Mouse (Mus musculus): ENCODE data around the gene Neurl1b. TPM values are rescaled to one million over a fixed set of nuclear protein-coding genes. Genes with fewer than 3 reads are reported as not detected.

Neurl1b gene
- polyA plus RNA-seq (2012; rRNA removed) = 7.9 and 11.1 TPM in 2 replicates

- peak; percentile 46 for DNase-seq (ENCODE audit: low spot score)
Measured at GRCm38 (mm10) chr17:26414523-26415354, at the start of gene Neurl1b. Neurl1b (plus strand) TSS chr17:26414829.

GRCm38 (mm10) chr17:26366792-26367191, 47.8 kb upstream of the Neurl1b start:
- DNase-seq (ENCODE audit: low spot score) = no peak

GRCm38 (mm10) chr17:26368336-26368992, 46.2 kb upstream of the Neurl1b start:
- peak; percentile 36 for DNase-seq (ENCODE audit: low spot score)

GRCm38 (mm10) chr17:26370521-26371245, 43.9 kb upstream of the Neurl1b start:
- no peak for DNase-seq (ENCODE audit: low spot score)

- DNase-seq (ENCODE audit: low spot score) = no peak
Measured at GRCm38 (mm10) chr17:26371246-26371535, 43.4 kb upstream of the Neurl1b start.

- no peak for DNase-seq (ENCODE audit: low spot score)
Measured at GRCm38 (mm10) chr17:26373211-26373610, 41.4 kb upstream of the Neurl1b start.

GRCm38 (mm10) chr17:26376416-26376815, 38.2 kb upstream of the Neurl1b start:
- no peak for DNase-seq (ENCODE audit: low spot score)

GRCm38 (mm10) chr17:26376994-26377744, 37.5 kb upstream of the Neurl1b start:
- no peak for DNase-seq (ENCODE audit: low spot score)

- no peak for DNase-seq (ENCODE audit: low spot score)
Measured at GRCm38 (mm10) chr17:26380280-26380985, 34.2 kb upstream of the Neurl1b start.

GRCm38 (mm10) chr17:26380986-26381446, 33.6 kb upstream of the Neurl1b start:
- DNase-seq (ENCODE audit: low spot score) = no peak

GRCm38 (mm10) chr17:26381613-26382012, 33.0 kb upstream of the Neurl1b start:
- no peak for DNase-seq (ENCODE audit: low spot score)

- DNase-seq (ENCODE audit: low spot score) = no peak
Measured at GRCm38 (mm10) chr17:26382176-26382575, 32.5 kb upstream of the Neurl1b start.

GRCm38 (mm10) chr17:26382687-26383086, 31.9 kb upstream of the Neurl1b start:
- DNase-seq (ENCODE audit: low spot score) = no peak

GRCm38 (mm10) chr17:26384111-26384510, 30.5 kb upstream of the Neurl1b start:
- no peak for DNase-seq (ENCODE audit: low spot score)

GRCm38 (mm10) chr17:26385252-26386130, 29.1 kb upstream of the Neurl1b start:
- DNase-seq (ENCODE audit: low spot score) = no peak

GRCm38 (mm10) chr17:26386131-26386481, 28.5 kb upstream of the Neurl1b start:
- DNase-seq (ENCODE audit: low spot score) = no peak

GRCm38 (mm10) chr17:26388106-26388505, 26.5 kb upstream of the Neurl1b start:
- no peak for DNase-seq (ENCODE audit: low spot score)

GRCm38 (mm10) chr17:26389241-26389640, 25.4 kb upstream of the Neurl1b start:
- no peak for DNase-seq (ENCODE audit: low spot score)

- DNase-seq (ENCODE audit: low spot score) = no peak
Measured at GRCm38 (mm10) chr17:26390666-26391065, 24.0 kb upstream of the Neurl1b start.

- no peak for DNase-seq (ENCODE audit: low spot score)
Measured at GRCm38 (mm10) chr17:26392355-26392754, 22.3 kb upstream of the Neurl1b start.
